Mouse (Mus musculus) midbrain, embryonic 13.5 days (tissue): ENCODE data around the gene Ascc1. TPM values are rescaled to one million over a fixed set of nuclear protein-coding genes. Genes with fewer than 3 reads are reported as not detected.

Experiments used
- ATAC-seq: fragments of 200-750 bp; cut with Nextera tagmentation; 2 replicates; pipeline ENCODE4 v1.8.0; 2017; ENCODE audit warnings: mild to moderate bottlenecking, moderate TSS enrichment, moderate library complexity
- H3K27ac ChIP-seq: fragments of 300-500 bp; sonication (generic); 2 replicates; pipeline ENCODE4 v1.5.1; 2015; ENCODE audit warnings: inconsistent platforms, mild to moderate bottlenecking, moderate library complexity
- H3K27me3 ChIP-seq: fragments of 300-500 bp; sonication (generic); 2 replicates; pipeline ENCODE4 v1.6.1; 2015; ENCODE audit warnings: mild to moderate bottlenecking, inconsistent platforms
- H3K36me3 ChIP-seq: fragments of 300-500 bp; sonication (generic); 2 replicates; pipeline ENCODE4 v1.6.1; 2015; ENCODE audit warnings: mild to moderate bottlenecking, inconsistent platforms
- H3K4me1 ChIP-seq: fragments of 300-500 bp; sonication (generic); replicated peaks from 2 replicates; pipeline ENCODE4 v1.6.1; 2015; ENCODE audit warnings: inconsistent platforms
- H3K4me2 ChIP-seq: fragments of 300-500 bp; sonication (generic); replicated peaks from 2 replicates; pipeline ENCODE4 v1.6.1; 2015; ENCODE audit warnings: moderate library complexity, mild to moderate bottlenecking, inconsistent platforms
- H3K4me3 ChIP-seq: fragments of 300-500 bp; sonication (generic); replicated peaks from 2 replicates; pipeline ENCODE4 v1.5.1; 2015; ENCODE audit warnings: mild to moderate bottlenecking, inconsistent platforms
- H3K9ac ChIP-seq: fragments of 300-500 bp; sonication (generic); replicated peaks from 2 replicates; pipeline ENCODE4 v1.6.1; 2015; ENCODE audit warnings: mild to moderate bottlenecking, inconsistent platforms
- H3K9me3 ChIP-seq: fragments of 300-500 bp; sonication (generic); 2 replicates; pipeline ENCODE4 v1.6.1; 2016; ENCODE audit warnings: mild to moderate bottlenecking, inconsistent platforms
- WGBS: fragments of 180-500 bp; shearing (Covaris S2); methylation state at CpG from one replicate; pipeline ENCODE4 v1.1.7; 2015; 5-methylcytosine and 5-hydroxymethylcytosine counted together
- polyA plus RNA-seq: library from polyadenylated mRNA; unstranded; fragments of >200 nt; fragmentation: Nextera tagmentation; extraction: Ambion mirVana; gene quantifications from 2 replicates; pipeline ENCODE4 v1.2.1, GENCODE M21; 2015

The Ascc1 gene
- polyA plus RNA-seq, 1 experiment from 2014 or later: 50.6 TPM

GRCm38 (mm10) chr10:60081905-60082304 lies 79.3 kb downstream of the Ascc1 start:
- H3K4me2 ChIP-seq: no peak overlapping the region
- no peaks in the 10 kb centered on the region for H3K27me3 ChIP-seq
- no peaks in the 10 kb centered on the region for H3K36me3 ChIP-seq
- no peak overlapping the region for H3K4me3 ChIP-seq
- WGBS: 44% methylated on average over 5 of the region's 5 CpGs
- no peak overlapping the region for H3K9ac ChIP-seq
- no peaks in the 10 kb centered on the region for H3K9me3 ChIP-seq
- no peak for ATAC-seq
- H3K4me1 ChIP-seq: peaks cover 16% of the 10 kb centered on the region
- no peak overlapping the region for H3K27ac ChIP-seq

- Histone ChIP-seq H3K4me2 (no peak overlapping the region), H3K4me3 (no peak overlapping the region), H3K27me3 (no peaks in the 10 kb centered on the region), H3K36me3 (no peaks in the 10 kb centered on the region), H3K4me1 (peaks cover 10% of the 10 kb centered on the region; the same call in 1 of the 2 replicates), H3K27ac (no peak overlapping the region), H3K9me3 (no peaks in the 10 kb centered on the region), H3K9ac (no peak overlapping the region)
- ATAC-seq: no peak
- 87% methylated on average over 4 of the region's 4 CpGs for WGBS
Measured at GRCm38 (mm10) chr10:60084065-60084464, 81.5 kb downstream of the Ascc1 start.

- H3K4me2 ChIP-seq: no peak overlapping the region
- no peaks in the 10 kb centered on the region for H3K9me3 ChIP-seq
- peaks cover 12% of the 10 kb centered on the region for H3K4me1 ChIP-seq
- H3K27me3 ChIP-seq: peaks cover 11% of the 10 kb centered on the region; the same call in 1 of the 2 replicates
- no peak overlapping the region for H3K9ac ChIP-seq
- H3K27ac ChIP-seq: no peak overlapping the region
- H3K4me3 ChIP-seq: no peak overlapping the region
- 75% methylated on average over 2 of the region's 2 CpGs for WGBS
- no peaks in the 10 kb centered on the region for H3K36me3 ChIP-seq
- ATAC-seq: no peak
Measured at GRCm38 (mm10) chr10:60092311-60092710, 89.7 kb downstream of the Ascc1 start.

- H3K9ac ChIP-seq: no peak overlapping the region
- no peak for ATAC-seq
- 77% methylated on average over 2 of the region's 2 CpGs for WGBS
Measured at GRCm38 (mm10) chr10:60093751-60094150, 91.1 kb downstream of the Ascc1 start.

GRCm38 (mm10) chr10:60095558-60095957 lies 93.0 kb downstream of the Ascc1 start:
- Histone ChIP-seq H3K27me3 (peaks cover 11% of the 10 kb centered on the region; the same call in 1 of the 2 replicates), H3K9me3 (no peaks in the 10 kb centered on the region), H3K4me1 (peaks cover 12% of the 10 kb centered on the region), H3K4me3 (no peak overlapping the region), H3K9ac (no peak overlapping the region), H3K36me3 (no peaks in the 10 kb centered on the region), H3K27ac (no peak overlapping the region), H3K4me2 (no peak overlapping the region)
- no peak for ATAC-seq
- WGBS: 93% methylated on average over 2 of the region's 2 CpGs

More at GRCm38 (mm10) chr10:60093751-60094150, 91.1 kb downstream of the Ascc1 start:
- H3K27me3 ChIP-seq: peaks cover 11% of the 10 kb centered on the region; the same call in 1 of the 2 replicates
- no peak overlapping the region for H3K4me2 ChIP-seq
- peaks cover 12% of the 10 kb centered on the region for H3K4me1 ChIP-seq
- no peak overlapping the region for H3K27ac ChIP-seq
- H3K4me3 ChIP-seq: no peak overlapping the region
- no peaks in the 10 kb centered on the region for H3K36me3 ChIP-seq
- H3K9me3 ChIP-seq: no peaks in the 10 kb centered on the region

GRCm38 (mm10) chr10:60096302-60096701 lies 93.7 kb downstream of the Ascc1 start:
- no peaks in the 10 kb centered on the region for H3K9me3 ChIP-seq
- H3K4me1 ChIP-seq: peaks cover 12% of the 10 kb centered on the region
- ATAC-seq: no peak
- WGBS: 57% methylated on average over 1 of the region's 1 CpGs
- peaks cover 11% of the 10 kb centered on the region; the same call in 1 of the 2 replicates for H3K27me3 ChIP-seq
- no peak overlapping the region for H3K27ac ChIP-seq
- H3K4me3 ChIP-seq: no peak overlapping the region
- no peaks in the 10 kb centered on the region for H3K36me3 ChIP-seq
- no peak overlapping the region for H3K4me2 ChIP-seq
- no peak overlapping the region for H3K9ac ChIP-seq

GRCm38 (mm10) chr10:60097146-60097545 lies 94.5 kb downstream of the Ascc1 start:
- no peak overlapping the region for H3K27ac ChIP-seq
- ATAC-seq: no peak
- no peaks in the 10 kb centered on the region for H3K36me3 ChIP-seq
- peaks cover 11% of the 10 kb centered on the region; the same call in 1 of the 2 replicates for H3K27me3 ChIP-seq
- H3K4me2 ChIP-seq: no peak overlapping the region
- H3K9ac ChIP-seq: no peak overlapping the region
- WGBS: 93% methylated on average over 9 of the region's 9 CpGs
- no peaks in the 10 kb centered on the region for H3K9me3 ChIP-seq
- H3K4me1 ChIP-seq: peaks cover 12% of the 10 kb centered on the region
- H3K4me3 ChIP-seq: no peak overlapping the region

GRCm38 (mm10) chr10:60097774-60098173 lies 95.2 kb downstream of the Ascc1 start:
- ATAC-seq: no peak
- Histone ChIP-seq H3K4me3 (no peak overlapping the region), H3K4me2 (no peak overlapping the region), H3K36me3 (no peaks in the 10 kb centered on the region), H3K9me3 (no peaks in the 10 kb centered on the region), H3K27ac (no peak overlapping the region), H3K4me1 (peaks cover 12% of the 10 kb centered on the region), H3K27me3 (peaks cover 11% of the 10 kb centered on the region; the same call in 1 of the 2 replicates), H3K9ac (no peak overlapping the region)
- WGBS: 95% methylated on average over 5 of the region's 5 CpGs

- Histone ChIP-seq H3K27me3 (peaks cover 25% of the 10 kb centered on the region), H3K27ac (peak overlapping the region; percentile 94), H3K4me2 (peak overlapping the region; percentile 83), H3K36me3 (no peaks in the 10 kb centered on the region), H3K4me3 (peak overlapping the region; percentile 65), H3K9me3 (no peaks in the 10 kb centered on the region), H3K9ac (peak overlapping the region; percentile 82), H3K4me1 (peaks cover 52% of the 10 kb centered on the region)
- peak; percentile 69 for ATAC-seq
- WGBS: 10% methylated on average over 20 of the region's 20 CpGs
Measured at GRCm38 (mm10) chr10:60105391-60106145, 103.0 kb downstream of the Ascc1 start.

- H3K27ac ChIP-seq: peak within 1 kb of the TSS; percentile 94
- peak within 1 kb of the TSS; percentile 83 for H3K4me2 ChIP-seq
- 0% methylated on average over 22 of the region's 22 CpGs for WGBS
- peak within 1 kb of the TSS; percentile 82 for H3K9ac ChIP-seq
- peak; percentile 72 for ATAC-seq
- H3K36me3 ChIP-seq: no peaks in the 10 kb centered on the region
- H3K9me3 ChIP-seq: no peaks in the 10 kb centered on the region
- H3K4me1 ChIP-seq: peaks cover 54% of the 10 kb centered on the region
- H3K27me3 ChIP-seq: peaks cover 28% of the 10 kb centered on the region
- H3K4me3 ChIP-seq: peak within 1 kb of the TSS; percentile 65
Measured at GRCm38 (mm10) chr10:60106146-60106530, 103.5 kb downstream of the Ascc1 start, which contains the start of gene Spock2. TSS of gene Spock2 (plus strand) at chr10:60106219.

- peak overlapping the region; percentile 65 for H3K4me3 ChIP-seq
- H3K27ac ChIP-seq: peak overlapping the region; percentile 94
- H3K4me1 ChIP-seq: peaks cover 54% of the 10 kb centered on the region
- H3K27me3 ChIP-seq: peaks cover 28% of the 10 kb centered on the region
- peak overlapping the region; percentile 82 for H3K9ac ChIP-seq
- H3K36me3 ChIP-seq: no peaks in the 10 kb centered on the region
- H3K4me2 ChIP-seq: peak overlapping the region; percentile 83
- no peaks in the 10 kb centered on the region for H3K9me3 ChIP-seq
- peak; percentile 78 for ATAC-seq
- WGBS: 1% methylated on average over 57 of the region's 57 CpGs
Measured at GRCm38 (mm10) chr10:60106531-60107186, 104.1 kb downstream of the Ascc1 start.

- peaks cover 54% of the 10 kb centered on the region for H3K4me1 ChIP-seq
- H3K27ac ChIP-seq: peak overlapping the region; percentile 94
- H3K27me3 ChIP-seq: peaks cover 28% of the 10 kb centered on the region
- H3K36me3 ChIP-seq: no peaks in the 10 kb centered on the region
- ATAC-seq: 0 out of 2 replicates have a peak, but pooled peaks have one; percentile 0
- H3K9me3 ChIP-seq: no peaks in the 10 kb centered on the region
- peak overlapping the region; percentile 83 for H3K4me2 ChIP-seq
- under 1% methylated on average over 27 of the region's 28 CpGs for WGBS
- H3K4me3 ChIP-seq: peak overlapping the region; percentile 65
- peak overlapping the region; percentile 82 for H3K9ac ChIP-seq
Measured at GRCm38 (mm10) chr10:60107448-60107847, 104.8 kb downstream of the Ascc1 start.
